Comparison of ENCODE assay signal across 23 mouse cellular contexts in the genomic region with DNA sequence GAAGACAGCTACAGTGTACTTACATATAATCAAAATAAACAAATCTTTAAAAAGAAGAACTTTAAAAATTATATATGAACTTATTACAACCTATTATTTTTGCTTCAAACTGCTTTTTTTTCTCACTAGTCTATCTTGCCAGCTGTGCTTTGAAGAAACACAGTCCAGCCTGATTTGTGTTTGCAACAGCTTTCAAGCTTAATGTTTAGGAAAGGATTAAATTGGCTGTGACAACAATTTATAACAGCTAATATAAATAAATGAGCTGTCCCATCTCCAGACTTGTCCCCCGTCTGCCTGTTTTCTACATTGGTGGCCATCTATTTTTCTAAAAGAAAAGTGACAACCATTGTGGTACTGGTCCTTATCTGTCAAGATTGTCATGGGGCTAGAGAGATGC. TPM values are rescaled to one million over a fixed set of nuclear protein-coding genes. Genes with fewer than 3 reads are reported as not detected.
A peak's percentile ranks its signal among the peaks of the same experiment; 100 is the strongest.
DNase-seq lines count a peak whose midpoint lies in the region; ATAC-seq and TF ChIP-seq lines count a peak whose summit lies in the region.
"Had no signal": no experiment of that assay in that cellular context is flagged by ENCODE, and none has a peak within 500 bp of the region (broad histone marks: within the 10 kb centered on the region; RNA-seq: fewer than 3 reads in every experiment).

No protein-coding gene starts in this region.

- H3K9ac ChIP-seq in lung, embryonic 14.5 days, result no peak overlapping the region
- H3K9ac ChIP-seq in lung, embryonic 15.5 days, result no peak overlapping the region
- H3K9ac ChIP-seq in lung, embryonic 16.5 days (ENCODE audit: low read length), result no peak overlapping the region
- H3K9ac ChIP-seq in lung, postnatal 0 days (replicated peaks; ENCODE audit: low read depth), result no peak overlapping the region

- TF ChIP-seq EP300 in lung, postnatal 0 days (IDR thresholded peaks at IDR 0.05), result no peak

- no peaks in the 10 kb centered on the region for H3K27me3 ChIP-seq in lung, embryonic 14.5 days (ENCODE audit: insufficient read depth, low read length)
- H3K27me3 ChIP-seq in lung, embryonic 15.5 days, result no peaks in the 10 kb centered on the region
- no peaks in the 10 kb centered on the region for H3K27me3 ChIP-seq in lung, embryonic 16.5 days (ENCODE audit: control insufficient read depth, insufficient read depth, low read depth, low read length)
- no peaks in the 10 kb centered on the region for H3K27me3 ChIP-seq in lung, postnatal 0 days (replicated peaks; ENCODE audit: insufficient read depth, low read length)
- H3K27me3 ChIP-seq: CH12.LX, Patski had no signal

- no peak overlapping the region for H3K4me3 ChIP-seq in lung, embryonic 14.5 days (ENCODE audit: low read depth, low read length)
- H3K4me3 ChIP-seq in lung, embryonic 15.5 days, result no peak overlapping the region
- H3K4me3 ChIP-seq in lung, adult 2 months (replicated peaks; ENCODE audit: extremely low read depth, low read depth, low read length), result no peak overlapping the region
- no peak overlapping the region for H3K4me3 ChIP-seq in lung, embryonic 16.5 days (ENCODE audit: low read length)
- no peak overlapping the region for H3K4me3 ChIP-seq in lung, postnatal 0 days (ENCODE audit: low read depth, low read length)

- no peaks in the 10 kb centered on the region for H3K4me1 ChIP-seq in lung, embryonic 14.5 days (ENCODE audit: insufficient read depth)
- no peaks in the 10 kb centered on the region for H3K4me1 ChIP-seq in lung, embryonic 15.5 days
- H3K4me1 ChIP-seq in lung, adult 2 months (ENCODE audit: control insufficient read depth, insufficient read depth, low read length), result no peaks in the 10 kb centered on the region
- H3K4me1 ChIP-seq in lung, embryonic 16.5 days (replicated peaks; ENCODE audit: control insufficient read depth, insufficient read depth, low read length), result no peaks in the 10 kb centered on the region
- no peaks in the 10 kb centered on the region for H3K4me1 ChIP-seq in lung, postnatal 0 days (ENCODE audit: insufficient read depth, low read depth, low read length)

- WGBS in lung, embryonic 14.5 days, result 33% methylated on average over 1 of the region's 1 CpGs
- 53% methylated on average over 1 of the region's 1 CpGs for WGBS in lung, embryonic 15.5 days
- 88% methylated on average over 1 of the region's 1 CpGs for WGBS in lung, adult 2 months
- 66% methylated on average over 1 of the region's 1 CpGs for WGBS in lung, embryonic 16.5 days
- WGBS in lung, postnatal 0 days, result 67% methylated on average over 1 of the region's 1 CpGs

- H3K36me3 ChIP-seq in lung, embryonic 14.5 days (ENCODE audit: insufficient read depth), result peaks cover 9% of the 10 kb centered on the region; the same call in 1 of the 2 replicates
- no peaks in the 10 kb centered on the region for H3K36me3 ChIP-seq in lung, embryonic 15.5 days
- 0 out of 2 replicates have a peak, but pooled peaks cover 2% of the 10 kb centered on the region for H3K36me3 ChIP-seq in lung, embryonic 16.5 days (ENCODE audit: control insufficient read depth, insufficient read depth, low read length)
- no peaks in the 10 kb centered on the region for H3K36me3 ChIP-seq in lung, postnatal 0 days (ENCODE audit: insufficient read depth, low read length)

- ATAC-seq in lung, embryonic 14.5 days (ENCODE audit: insufficient read depth), result peak; percentile 65; the same call in 1 of the 2 replicates
- peak; percentile 46; the same call in 1 of the 2 replicates for ATAC-seq in lung, embryonic 15.5 days (ENCODE audit: borderline replicate concordance, extremely low read depth, low FRiP score, low TSS enrichment)
- peak; percentile 57 for ATAC-seq in lung, embryonic 16.5 days (ENCODE audit: low read depth)
- ATAC-seq in lung, postnatal 0 days, result no peak
- ATAC-seq: activated CD4-positive, CD25-positive, alpha-beta regulatory T cell, adult 4 months; CD4-positive, CD25-positive, alpha-beta regulatory T cell, adult 4 months; Patski had no signal

- H3K9me3 ChIP-seq in lung, embryonic 14.5 days (ENCODE audit: low read depth, low read length), result no peaks in the 10 kb centered on the region
- H3K9me3 ChIP-seq in lung, embryonic 15.5 days, result no peaks in the 10 kb centered on the region
- no peaks in the 10 kb centered on the region for H3K9me3 ChIP-seq in lung, embryonic 16.5 days (ENCODE audit: control insufficient read depth, low read length)
- no peaks in the 10 kb centered on the region for H3K9me3 ChIP-seq in lung, postnatal 0 days (ENCODE audit: low read length)
- H3K9me3 ChIP-seq: G1E had no signal

- no peak overlapping the region for H3K27ac ChIP-seq in lung, embryonic 14.5 days (ENCODE audit: low read depth)
- H3K27ac ChIP-seq in lung, embryonic 15.5 days, result no peak overlapping the region
- no peak overlapping the region for H3K27ac ChIP-seq in lung, embryonic 16.5 days (ENCODE audit: low read length)
- H3K27ac ChIP-seq in lung, postnatal 0 days (ENCODE audit: low read length), result no peak overlapping the region

- DNase-seq in lung, embryonic 14.5 days, result peak; percentile 69
- no peak for DNase-seq in lung, postnatal 36 days
- no peak for DNase-seq in lung, adult 2 months
- no peak for DNase-seq in lung, postnatal 10 days
- DNase-seq in lung, postnatal 0 days (ENCODE audit: low spot score), result peak; percentile 8
- no peak for DNase-seq in lung, postnatal 4 days
- DNase-seq: adrenal gland, adult 2 months; adrenal gland, adult 8-10 months; adrenal gland, postnatal 10 days; adrenal gland, postnatal 14 days; adrenal gland, postnatal 25 days; adrenal gland, postnatal 36 days; B cell, adult 2 months; cerebellum, adult 11 months; cerebellum, adult 11-12 months had no signal

- TF ChIP-seq POLR2A in lung, adult 2 months (IDR thresholded peaks at IDR 0.05; ENCODE audit: borderline replicate concordance, extremely low read depth, low read depth, low read length), result no peak

- no peak for TF ChIP-seq CTCF in lung, embryonic 14.5 days (IDR thresholded peaks at IDR 0.05; ENCODE audit: low read depth)
- TF ChIP-seq CTCF in lung, adult 2 months (IDR thresholded peaks at IDR 0.05; ENCODE audit: insufficient read depth, low read length), result no peak
- TF ChIP-seq CTCF in lung, postnatal 0 days (IDR thresholded peaks at IDR 0.05), result no peak

- no peak overlapping the region for H3K4me2 ChIP-seq in lung, embryonic 14.5 days
- H3K4me2 ChIP-seq in lung, embryonic 15.5 days, result no peak overlapping the region
- no peak overlapping the region for H3K4me2 ChIP-seq in lung, embryonic 16.5 days (ENCODE audit: low read depth, low read length)
- no peak overlapping the region for H3K4me2 ChIP-seq in lung, postnatal 0 days (replicated peaks; ENCODE audit: low read depth, low read length)

RNA-seq across cellular contexts. Expression of gene S100g, which starts 22.4 kb away (rescaled TPM):
- polyA plus RNA-seq in lung, embryonic 14.5 days (2014; fragmentation: Nextera tagmentation; extraction: Ambion mirVana), result 1.3 TPM in 1 of 2 replicates, not detected in the other
- polyA plus RNA-seq in lung, embryonic 15.5 days (2015; fragmentation: Nextera tagmentation; extraction: Ambion mirVana), result 0.89 and 2.6 TPM in 2 replicates
- polyA plus RNA-seq in lung, adult 2 months (2012; rRNA removed), result 27.9 and 38.2 TPM in 2 replicates
- 1.9 and 2.8 TPM in 2 replicates for polyA plus RNA-seq in lung, embryonic 16.5 days (2015; fragmentation: Nextera tagmentation; extraction: Ambion mirVana)
- 1,178 and 1,226 TPM in 2 replicates for polyA plus RNA-seq in lung, postnatal 0 days (2015; fragmentation: Nextera tagmentation; extraction: Ambion mirVana)
- polyA plus RNA-seq: adrenal gland, adult 2 months; C2C12; G1E had no signal

RNA-seq across cellular contexts. Expression of gene Ctps2, which starts 41.0 kb away (rescaled TPM):
- polyA plus RNA-seq in lung, embryonic 14.5 days (2014; fragmentation: Nextera tagmentation; extraction: Ambion mirVana), result 93.0 and 94.7 TPM in 2 replicates
- 90.0 and 90.9 TPM in 2 replicates for polyA plus RNA-seq in lung, embryonic 15.5 days (2015; fragmentation: Nextera tagmentation; extraction: Ambion mirVana)
- polyA plus RNA-seq in lung, adult 2 months (2012; rRNA removed), result 9.0 and 12.2 TPM in 2 replicates
- 96.6 and 97.3 TPM in 2 replicates for polyA plus RNA-seq in lung, embryonic 16.5 days (2015; fragmentation: Nextera tagmentation; extraction: Ambion mirVana)
- 62.0 and 73.1 TPM in 2 replicates for polyA plus RNA-seq in lung, postnatal 0 days (2015; fragmentation: Nextera tagmentation; extraction: Ambion mirVana)

RNA-seq across cellular contexts. Expression of gene Syap1, which starts 53.8 kb away (rescaled TPM):
- 45.9 and 48.9 TPM in 2 replicates for polyA plus RNA-seq in lung, embryonic 14.5 days (2014; fragmentation: Nextera tagmentation; extraction: Ambion mirVana)
- 39.9 and 41.5 TPM in 2 replicates for polyA plus RNA-seq in lung, embryonic 15.5 days (2015; fragmentation: Nextera tagmentation; extraction: Ambion mirVana)
- polyA plus RNA-seq in lung, adult 2 months (2012; rRNA removed), result 11.5 and 15.6 TPM in 2 replicates
- 40.8 and 45.9 TPM in 2 replicates for polyA plus RNA-seq in lung, embryonic 16.5 days (2015; fragmentation: Nextera tagmentation; extraction: Ambion mirVana)
- 49.9 and 56.6 TPM in 2 replicates for polyA plus RNA-seq in lung, postnatal 0 days (2015; fragmentation: Nextera tagmentation; extraction: Ambion mirVana)

Comparison
In these comparisons a context has a peak if more than half of its experiments do, and no peak if none do; other contexts are left out.
1. DNase-seq: peak in lung, embryonic 14.5 days (single experiment) and lung, postnatal 0 days (single experiment); none in lung, postnatal 36 days (single experiment), lung, adult 2 months (single experiment), lung, postnatal 10 days (single experiment) and lung, postnatal 4 days (0 of 2).
2. RNA of gene S100g, which starts 22.4 kb away (polyA plus RNA-seq): 1,178 to 1,226 TPM in lung, postnatal 0 days; 27.9 to 38.2 TPM in lung, adult 2 months, 1.9 to 2.8 TPM in lung, embryonic 16.5 days, 0.89 to 2.6 TPM in lung, embryonic 15.5 days and 1.3 TPM in lung, embryonic 14.5 days; every median in the first group is over 10 times any median in the second.